Mouse (Mus musculus): ENCODE results near the gene Dgcr2.
A peak's percentile ranks its signal among the peaks of the same experiment; 100 is the strongest.

GRCm38 (mm10) chr16:17939255-17939751 lies 40.9 kb upstream of the Dgcr2 start:
- TF ChIP-seq CTCF (IDR thresholded peaks at IDR 0.05; ENCODE audit: low read depth) (no peak), EP300 (IDR thresholded peaks at IDR 0.05; ENCODE audit: low read depth) (0 out of 2 replicates have a peak, but pooled peaks have one; percentile 11)
